Mouse (Mus musculus): Measurements from ENCODE around the gene Tbc1d22a.

DNA sequence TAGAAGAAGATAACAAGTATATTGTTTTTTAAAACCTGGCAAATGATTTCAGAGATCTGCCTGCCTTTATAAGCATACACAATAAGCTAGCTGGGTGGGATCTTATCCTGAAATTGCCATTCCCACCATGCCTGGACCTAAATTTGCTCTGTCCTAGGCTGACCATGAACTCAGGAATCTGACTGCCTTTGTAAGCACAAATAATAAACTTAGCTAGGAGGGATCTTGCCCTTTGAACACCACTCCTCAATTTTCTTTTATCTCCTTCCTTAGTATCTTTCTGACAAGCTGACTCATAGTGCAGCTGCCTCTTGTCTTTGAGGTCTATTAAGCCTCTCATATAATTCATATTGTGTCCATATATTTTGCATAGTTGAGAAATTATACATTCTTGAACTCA is 253.8 kb downstream of the Tbc1d22a start:
- TF ChIP-seq CTCF (IDR thresholded peaks at IDR 0.05; ENCODE audit: low read depth): no peak
- TF ChIP-seq EP300 (optimal IDR thresholded peaks at IDR 0.05): no peak
